Mouse (Mus musculus) CH12.LX (cell line): ENCODE measurements around the gene Pcolce2. TPM values are rescaled to one million over a fixed set of nuclear protein-coding genes. Genes with fewer than 3 reads are reported as not detected.

Source experiments
- DNase-seq: peaks from one replicate; pipeline ENCODE4 v3.0.0-alpha.2; 2013; ENCODE audit errors: extremely low read depth
- H3K27ac ChIP-seq: 2 replicates; pipeline ENCODE4 v1.5.1; 2012; ENCODE audit warnings: low read depth, mild to moderate bottlenecking, control low read depth, moderate library complexity; ENCODE audit not compliant: insufficient read depth
- H3K27me3 ChIP-seq: replicated peaks from 2 replicates; pipeline ENCODE3; 2012; ENCODE audit warnings: inconsistent platforms
- H3K36me3 ChIP-seq, 2 experiments: replicated peaks in 1 of 2; 2 replicates each; pipeline versions ENCODE3 to v1.6.1; 2012; ENCODE audit warnings: inconsistent platforms in 1 of 2, low read length in 1 of 2, mild to moderate bottlenecking in 1 of 2, mixed read lengths in 1 of 2, moderate library complexity in 1 of 2; ENCODE audit not compliant: control insufficient read depth in 1 of 2, insufficient read depth in 1 of 2
- H3K4me1 ChIP-seq, 2 experiments: 2 replicates each; pipeline ENCODE4 v1.6.1; 2012; ENCODE audit warnings: inconsistent platforms in 1 of 2, moderate library complexity in 1 of 2; ENCODE audit not compliant: insufficient read depth in 2 of 2, control insufficient read depth in 1 of 2
- H3K4me2 ChIP-seq: 2 replicates; pipeline ENCODE4 v1.6.1; 2012; ENCODE audit warnings: low read depth, mild to moderate bottlenecking, control low read depth; ENCODE audit not compliant: poor library complexity, insufficient read depth, severe bottlenecking
- H3K4me3 ChIP-seq, 3 experiments: fragments of 150-350 bp in 1 of 3; sonication (generic) in 1 of 3; replicated peaks in 1 of 3; 2 replicates each; pipeline versions ENCODE3 to v1.5.1; 2011 to 2012; ENCODE audit warnings: low read depth in 2 of 3, low read length in 2 of 3, mild to moderate bottlenecking in 2 of 3, moderate library complexity in 2 of 3, control low read depth in 1 of 3, improper control_type of control experiment in 1 of 3, inconsistent platforms in 1 of 3, mixed read lengths in 1 of 3; ENCODE audit not compliant: poor library complexity in 1 of 3
- H3K79me2 ChIP-seq: replicated peaks from 2 replicates; pipeline ENCODE4 v1.6.1; 2012; ENCODE audit warnings: mild to moderate bottlenecking, moderate library complexity; ENCODE audit not compliant: control insufficient read depth, poor library complexity, insufficient read depth, severe bottlenecking; ENCODE audit errors: extremely low read depth
- H3K9ac ChIP-seq: 2 replicates; pipeline ENCODE4 v1.6.1; 2012; ENCODE audit warnings: low read depth, mild to moderate bottlenecking, control low read depth, moderate library complexity; ENCODE audit not compliant: insufficient read depth
- H3K9me3 ChIP-seq: replicated peaks from 2 replicates; pipeline ENCODE3; 2012; ENCODE audit warnings: low read length, inconsistent platforms, mixed read lengths
- BHLHE40 ChIP-seq: IDR thresholded peaks from 2 replicates; pipeline ENCODE4 v1.6.1; 2011; ENCODE audit warnings: mild to moderate bottlenecking, low read depth, low read length, improper control_type of control experiment
- CHD1 ChIP-seq: IDR thresholded peaks from 2 replicates; pipeline ENCODE4 v1.6.1; 2012; ENCODE audit warnings: low read depth, low read length, improper control_type of control experiment, inconsistent platforms
- CHD2 ChIP-seq: IDR thresholded peaks from 2 replicates; pipeline ENCODE4 v1.6.1; 2011; ENCODE audit warnings: low read length, improper control_type of control experiment
- CTCF ChIP-seq, 2 experiments: IDR thresholded peaks in 1 of 2; conservative IDR thresholded peaks in 1 of 2; 2 replicates each; pipeline ENCODE4 v1.5.1; 2011 to 2012; ENCODE audit warnings: low read depth in 2 of 2, low read length in 2 of 2, improper control_type of control experiment in 1 of 2, inconsistent platforms in 1 of 2, mild to moderate bottlenecking in 1 of 2, moderate library complexity in 1 of 2
- EP300 ChIP-seq: IDR thresholded peaks from 2 replicates; pipeline ENCODE4 v1.6.1; 2011; ENCODE audit warnings: low read length, improper control_type of control experiment
- GABPA ChIP-seq: IDR thresholded peaks from 2 replicates; pipeline ENCODE4 v1.6.1; 2012; ENCODE audit warnings: low read depth, low read length, improper control_type of control experiment, inconsistent platforms; ENCODE audit not compliant: insufficient replicate concordance
- JUN ChIP-seq: IDR thresholded peaks from 2 replicates; pipeline ENCODE4 v1.6.1; 2011; ENCODE audit warnings: low read depth, mild to moderate bottlenecking, low read length, improper control_type of control experiment, moderate library complexity; ENCODE audit not compliant: insufficient read depth
- KAT2A ChIP-seq: IDR thresholded peaks from 2 replicates; pipeline ENCODE4 v1.6.1; 2012; ENCODE audit warnings: low read length, improper control_type of control experiment, inconsistent platforms; ENCODE audit not compliant: insufficient replicate concordance
- MEF2A ChIP-seq: IDR thresholded peaks from 2 replicates; pipeline ENCODE4 v1.6.1; 2014; ENCODE audit warnings: low read depth, mild to moderate bottlenecking, inconsistent platforms, low read length, improper control_type of control experiment, borderline replicate concordance
- NRF1 ChIP-seq: IDR thresholded peaks from 2 replicates; pipeline ENCODE4 v1.6.1; 2014; ENCODE audit warnings: low read depth, mild to moderate bottlenecking, inconsistent platforms, low read length, improper control_type of control experiment, moderate library complexity
- PAX5 ChIP-seq: IDR thresholded peaks from 2 replicates; pipeline ENCODE4 v1.6.1; 2012; ENCODE audit warnings: low read length, inconsistent platforms, mixed read lengths
- POLR2AphosphoS2 ChIP-seq: IDR thresholded peaks from 2 replicates; pipeline ENCODE4 v1.6.1; 2011; ENCODE audit warnings: low read depth, low read length, improper control_type of control experiment
- RCOR1 ChIP-seq: conservative IDR thresholded peaks from 2 replicates; pipeline ENCODE4 v1.6.1; 2012; ENCODE audit warnings: low read depth, mild to moderate bottlenecking, inconsistent platforms, low read length, improper control_type of control experiment
- SMC3 ChIP-seq: IDR thresholded peaks from 2 replicates; pipeline ENCODE4 v1.6.1; 2011; ENCODE audit warnings: low read depth, low read length, improper control_type of control experiment
- TBP ChIP-seq: conservative IDR thresholded peaks from 2 replicates; pipeline ENCODE4 v1.6.1; 2011; ENCODE audit warnings: low read depth, low read length, improper control_type of control experiment
- UBTF ChIP-seq: IDR thresholded peaks from 2 replicates; pipeline ENCODE4 v1.6.1; 2012; ENCODE audit warnings: low read depth, mild to moderate bottlenecking, inconsistent platforms, low read length, improper control_type of control experiment, moderate library complexity
- ZC3H11A ChIP-seq: IDR thresholded peaks from 2 replicates; pipeline ENCODE4 v1.6.1; 2012; ENCODE audit warnings: low read depth, mild to moderate bottlenecking, inconsistent platforms, low read length, improper control_type of control experiment
- ZKSCAN1 ChIP-seq: IDR thresholded peaks from 2 replicates; pipeline ENCODE4 v1.6.1; 2012; ENCODE audit warnings: low read depth, inconsistent platforms, low read length, improper control_type of control experiment, borderline replicate concordance
- ZMIZ1 ChIP-seq: IDR thresholded peaks from 2 replicates; pipeline ENCODE4 v1.6.1; 2012; ENCODE audit warnings: low read depth, mild to moderate bottlenecking, inconsistent platforms, low read length, improper control_type of control experiment
- ZNF384 ChIP-seq: IDR thresholded peaks from 2 replicates; pipeline ENCODE4 v1.6.1; 2012; ENCODE audit warnings: low read depth, low read length, improper control_type of control experiment, inconsistent platforms
- dilution Hi-C: fragments of 300-500 bp; cut with MboI; formaldehyde crosslinking; loops from 2 replicates; pipeline ENCODE4 v1.14.3; 2020; ENCODE audit warnings: low sequenced_read_pairs; ENCODE audit not compliant: extremely low pct_unique_long_range_greater_than_20kb, extremely low pct_ligation_motif_present
- in situ Hi-C: fragments of 300-500 bp; cut with MboI; formaldehyde crosslinking; loops from 3 replicates; pipeline ENCODE4 v1.14.3; 2019; ENCODE audit warnings: low sequenced_read_pairs, low pct_ligation_motif_present, low pct_unique_long_range_greater_than_20kb, mixed read lengths
- polyA plus RNA-seq: library from polyadenylated mRNA; unstranded; fragments of >175 nt; gene quantifications from 2 replicates; pipeline ENCODE4 v1.2.1, GENCODE M21; 2012; ENCODE audit warnings: low read depth; ENCODE audit not compliant: insufficient read length
- total RNA-seq, 2 experiments: library from RNA; depleted of rRNA; stranded (reverse); fragments of 300-350 nt in 1 of 2; fragments of >200 nt in 1 of 2; gene quantifications; 2 replicates each; pipeline ENCODE4 v1.2.3; 2012 to 2014

The Pcolce2 gene
- total and polyA plus RNA-seq, 3 experiments = 0.04 TPM; not detected in 2

DNA sequence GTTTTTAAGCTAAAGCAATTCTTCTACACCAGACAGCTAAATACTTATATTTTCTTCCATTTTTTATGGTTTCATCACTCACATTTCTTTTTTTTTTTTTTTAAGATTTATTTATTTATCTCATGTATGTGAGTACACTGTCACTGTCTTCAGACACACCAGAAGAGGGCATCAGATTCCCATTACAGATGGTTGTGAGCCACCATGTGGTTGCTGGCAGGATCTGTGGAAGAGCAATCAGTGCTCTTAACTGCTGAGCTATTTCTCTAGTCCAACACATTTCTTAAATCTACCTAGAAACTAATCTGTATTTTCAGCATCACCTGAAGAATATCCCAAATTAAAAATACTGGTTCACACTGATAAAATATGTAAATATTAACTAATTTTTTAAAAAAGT, 98.8 kb downstream of the Pcolce2 start:
- H3K27me3 ChIP-seq = no peaks in the 10 kb centered on the region
- H3K9me3 ChIP-seq = no peaks in the 10 kb centered on the region
- dilution Hi-C loops = no loop called here
- TF ChIP-seq CTCF (conservative IDR thresholded peaks at IDR 0.05 in 1 of 2, IDR thresholded peaks at IDR 0.05 in 1 of 2; ENCODE audit: low read depth in 2 of 2, low read length in 2 of 2) (peak in 1 of 2 experiments; percentile 68; a peak in 2 of 4 replicates), SMC3 (peak; percentile 13; the same call in 1 of the 2 replicates), POLR2AphosphoS2 (no peak)
- in situ Hi-C loops = no loop called here
- H3K79me2 ChIP-seq = no peaks in the 10 kb centered on the region
- no peak overlapping the region for H3K27ac ChIP-seq
- no peaks in the 10 kb centered on the region for H3K36me3 ChIP-seq
- no peak overlapping the region for H3K4me3 ChIP-seq
- no peak overlapping the region for H3K4me2 ChIP-seq
- DNase-seq = peak; percentile 6
- no peaks in the 10 kb centered on the region for H3K4me1 ChIP-seq
- H3K9ac ChIP-seq = no peak overlapping the region

DNA sequence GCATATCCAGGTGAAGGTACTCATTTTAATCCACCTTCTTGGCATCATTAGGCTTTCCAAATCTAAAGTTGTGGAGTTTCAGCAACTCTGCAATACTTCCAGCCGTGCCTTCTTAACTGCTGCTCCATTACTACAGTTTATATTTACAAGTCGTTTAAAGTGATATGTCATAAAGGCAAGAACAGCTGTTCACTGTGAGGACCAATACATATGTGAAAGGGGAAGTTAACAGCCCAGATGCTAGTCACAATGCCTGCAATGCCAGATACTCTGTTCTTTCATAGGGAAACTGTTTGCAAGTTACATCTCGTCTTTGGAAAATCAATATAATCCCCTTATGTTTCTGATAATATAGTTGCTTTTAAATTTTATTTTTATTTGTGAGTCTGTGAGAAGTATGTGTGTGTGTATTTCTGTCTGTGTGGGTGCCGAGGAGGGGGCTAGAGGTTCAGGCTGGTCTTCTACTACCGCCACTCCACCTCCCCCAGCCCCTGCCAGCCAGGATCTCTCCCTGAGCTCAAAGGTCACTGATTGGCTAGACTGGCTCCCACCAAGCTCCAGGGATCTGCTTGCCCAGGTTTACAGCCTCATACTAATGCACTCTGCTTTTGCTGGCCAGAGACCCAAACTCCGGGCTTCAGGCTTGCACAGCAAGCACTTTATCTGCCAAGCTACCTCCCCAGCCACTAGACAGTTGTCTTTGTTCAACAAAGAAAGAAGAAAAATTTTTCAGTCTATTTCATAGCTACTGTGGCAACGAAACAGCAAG, 107.6 kb downstream of the Pcolce2 start:
- in situ Hi-C loops (no loop called here), dilution Hi-C loops (no loop called here)
- H3K4me2 ChIP-seq = no peak overlapping the region
- DNase-seq = no peak
- peaks cover 7% of the 10 kb centered on the region for H3K9me3 ChIP-seq
- TF ChIP-seq EP300 (0 out of 2 replicates have a peak, but pooled peaks have one; percentile 15), GABPA (no peak)
- H3K27ac ChIP-seq = no peak overlapping the region
- H3K9ac ChIP-seq = no peak overlapping the region
- no peaks in the 10 kb centered on the region; the same call in 1 of the 2 replicates for H3K79me2 ChIP-seq
- H3K4me3 ChIP-seq = no peak overlapping the region
- no peaks in the 10 kb centered on the region for H3K27me3 ChIP-seq
- H3K4me1 ChIP-seq = 0 out of 4 replicates have a peak, but pooled peaks cover 0 to 5% of the 10 kb centered on the region in 2 experiments
- H3K36me3 ChIP-seq = no peaks in the 10 kb centered on the region

DNA sequence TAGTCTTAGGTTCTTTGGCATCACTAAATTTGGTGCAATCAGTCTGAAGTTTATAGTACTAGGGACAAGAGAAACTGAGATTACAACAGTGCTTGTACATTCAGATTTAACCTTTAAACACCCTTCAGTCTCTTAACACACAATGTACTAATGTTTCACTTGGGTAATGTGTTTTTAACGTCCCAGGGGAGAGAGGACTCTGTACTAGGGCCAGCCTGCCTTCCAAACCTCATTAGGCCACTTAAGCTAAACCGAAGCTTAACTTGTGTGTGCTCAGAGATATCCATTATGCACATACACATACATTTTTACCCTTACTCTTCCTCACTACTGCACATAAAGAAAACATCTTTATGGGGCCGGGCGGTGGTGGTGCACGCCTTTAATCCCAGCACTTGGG, 109.9 kb downstream of the Pcolce2 start:
- no peak overlapping the region for H3K4me2 ChIP-seq
- in situ Hi-C loops = no loop called here
- TF ChIP-seq KAT2A = no peak
- no peak for TF ChIP-seq ZC3H11A
- no peak for TF ChIP-seq ZMIZ1
- no peak for TF ChIP-seq JUN
- TF ChIP-seq GABPA = no peak
- TF ChIP-seq SMC3 = no peak
- no peak for TF ChIP-seq TBP
- TF ChIP-seq MEF2A = no peak
- no peak for TF ChIP-seq CHD1
- TF ChIP-seq UBTF = no peak
- no peak for TF ChIP-seq BHLHE40
- no peak for TF ChIP-seq CHD2
- TF ChIP-seq ZKSCAN1 = no peak
- TF ChIP-seq PAX5 = no peak
- no peak for TF ChIP-seq ZNF384
- TF ChIP-seq NRF1 = no peak
- no peak for TF ChIP-seq RCOR1
- TF ChIP-seq, all 38 proteins: peak for 0
- Histone ChIP-seq H3K79me2 (no peaks in the 10 kb centered on the region; the same call in 1 of the 2 replicates), H3K4me1 (0 out of 4 replicates have a peak, but pooled peaks cover 0 to 5% of the 10 kb centered on the region in 2 experiments), H3K9ac (no peak overlapping the region), H3K27ac (no peak overlapping the region), H3K27me3 (no peaks in the 10 kb centered on the region), H3K36me3 (no peaks in the 10 kb centered on the region), H3K9me3 (peaks cover 11% of the 10 kb centered on the region), H3K4me3 (no peak overlapping the region)
- dilution Hi-C loops = no loop called here
- no peak for DNase-seq
